Mouse (Mus musculus) thymus, postnatal 25 days (tissue): ENCODE results near the gene Pdpk1.
"Not testable (repeated sequence)": the region's sequence is repeated elsewhere in the genome, so short reads cannot be mapped to it uniquely, and the experiment has no call there.

Source experiments
- DNase-seq: peaks from one replicate; pipeline ENCODE4 v3.0.0; 2022

Gene Pdpk1

DNA sequence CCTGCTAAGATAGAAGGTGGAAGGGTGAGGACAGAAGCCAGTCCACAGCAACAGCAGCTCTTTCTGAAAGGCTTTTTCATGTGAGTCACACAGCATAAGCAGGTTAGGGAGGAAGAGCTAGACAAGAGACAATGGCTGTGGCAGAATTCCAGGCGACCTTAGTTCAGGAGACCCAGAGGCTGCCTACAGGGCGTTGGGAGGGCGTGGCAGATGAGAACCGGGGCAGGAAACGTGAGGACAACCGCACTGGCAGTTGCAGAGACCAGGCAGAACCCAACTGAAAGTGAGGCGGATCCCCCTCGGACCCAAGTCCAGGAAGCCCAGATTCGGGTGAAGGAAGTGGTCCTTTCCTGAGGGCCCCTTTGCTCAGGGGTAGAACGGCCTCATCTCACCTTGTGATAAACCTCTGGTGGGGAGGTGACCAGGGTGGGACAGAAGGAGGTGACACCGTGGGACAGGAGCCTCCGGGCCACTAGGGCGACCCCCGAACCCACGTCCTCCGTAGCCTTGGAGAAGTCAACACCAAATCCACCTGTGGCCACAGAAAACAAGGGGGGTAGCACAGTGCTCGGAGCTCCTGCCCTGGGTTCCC is 12.0 kb upstream of the Pdpk1 start:
- no peak for DNase-seq

DNA sequence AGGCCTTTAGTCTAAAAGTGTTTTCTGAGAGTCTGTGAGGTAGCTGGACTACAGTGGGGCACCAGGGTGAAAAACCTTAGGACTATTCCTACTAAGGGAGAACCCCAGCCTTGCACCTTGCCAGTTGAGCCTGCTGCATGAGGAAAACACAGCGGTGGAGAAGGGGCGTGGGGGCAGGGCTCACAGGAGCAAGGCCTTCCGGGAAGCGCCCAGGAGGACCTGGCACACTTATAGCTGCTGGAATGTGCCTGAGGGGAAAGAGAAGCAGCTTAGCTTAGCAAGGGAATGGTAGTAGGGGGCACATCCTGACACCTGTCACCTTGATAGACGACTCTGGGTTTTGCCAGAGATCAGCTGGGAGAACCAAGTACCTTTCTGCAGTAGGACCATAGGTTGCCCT is 10.7 kb upstream of the Pdpk1 start:
- no peak for DNase-seq

DNA sequence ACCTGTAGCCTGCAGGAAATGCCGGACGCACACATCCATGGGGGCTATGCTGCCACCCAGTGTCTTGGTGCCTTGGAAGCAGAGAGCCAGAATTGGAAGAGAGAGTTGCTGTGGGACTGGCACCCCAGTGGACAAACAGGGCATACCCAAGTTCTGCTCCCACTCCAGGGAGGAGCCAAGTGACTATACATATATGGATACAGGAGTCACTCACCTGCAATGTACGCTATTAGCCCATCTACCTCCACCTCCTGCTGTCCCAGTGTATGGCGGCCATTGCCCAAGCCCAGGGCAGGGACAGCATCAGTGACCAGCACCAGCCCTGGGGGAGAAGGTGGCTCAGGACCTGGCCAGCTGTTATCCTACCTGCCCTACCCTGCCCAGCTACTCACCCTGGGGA is 6.8 kb upstream of the Pdpk1 start:
- no peak for DNase-seq

DNA sequence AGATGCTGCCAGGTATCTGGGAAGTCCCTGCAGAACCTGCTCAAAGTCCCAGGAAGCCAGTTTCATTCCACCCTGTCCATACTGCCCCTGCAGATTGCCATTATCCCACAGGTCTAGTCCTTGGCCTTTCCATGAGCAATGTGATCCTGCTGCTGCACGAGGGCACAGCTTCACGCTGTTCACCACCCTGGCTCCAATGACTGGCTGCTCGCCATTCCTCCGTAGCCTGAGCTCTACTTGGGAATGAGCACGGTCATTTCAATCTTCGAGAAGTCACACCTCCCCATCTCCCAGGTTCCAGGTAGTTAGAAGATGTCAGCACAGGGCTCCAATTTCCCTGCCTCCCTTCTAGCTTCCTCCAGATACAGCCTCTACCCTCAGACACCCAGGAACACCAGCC is 6.4 kb upstream of the Pdpk1 start:
- DNase-seq: no peak

DNA sequence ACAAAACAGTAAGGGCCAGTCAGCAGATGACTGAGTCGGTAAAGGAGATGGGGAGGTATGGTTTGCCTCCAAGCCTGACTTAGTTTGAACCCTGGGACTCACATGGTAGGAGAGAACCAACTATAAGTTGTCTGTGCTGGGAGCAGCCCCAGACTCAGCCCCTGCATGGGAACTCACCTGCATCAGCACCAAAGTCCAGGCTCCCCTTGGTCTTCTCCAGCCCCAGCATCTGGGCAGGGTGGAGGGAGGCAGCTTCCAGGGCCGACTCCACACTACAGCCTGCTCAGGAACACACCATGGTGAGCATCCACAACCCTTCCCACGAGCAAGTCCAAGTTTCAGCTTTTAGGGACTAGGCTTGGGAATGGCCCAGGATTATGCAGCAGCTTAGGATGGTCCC is 5.7 kb upstream of the Pdpk1 start:
- DNase-seq: no peak

DNA sequence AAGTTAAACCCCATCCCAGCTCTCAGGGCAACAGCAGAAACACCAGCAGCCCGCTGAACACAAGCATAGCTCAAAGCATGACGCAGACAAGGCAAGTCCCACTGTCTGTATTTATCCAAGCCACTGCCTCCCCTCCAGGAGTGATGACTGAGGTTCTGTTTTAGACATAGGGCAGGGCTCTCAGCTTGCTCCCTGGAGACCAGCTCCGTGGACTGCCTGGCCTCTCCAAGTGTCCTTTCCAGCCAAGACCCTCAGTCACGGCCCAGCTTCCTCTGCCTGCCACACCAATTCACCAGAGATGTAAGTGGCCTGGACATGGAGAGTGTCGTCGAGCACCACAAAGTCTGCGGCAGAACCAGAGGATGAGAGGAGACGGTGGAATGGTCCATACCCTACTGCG is 5.0 kb upstream of the Pdpk1 start:
- no peak for DNase-seq

DNA sequence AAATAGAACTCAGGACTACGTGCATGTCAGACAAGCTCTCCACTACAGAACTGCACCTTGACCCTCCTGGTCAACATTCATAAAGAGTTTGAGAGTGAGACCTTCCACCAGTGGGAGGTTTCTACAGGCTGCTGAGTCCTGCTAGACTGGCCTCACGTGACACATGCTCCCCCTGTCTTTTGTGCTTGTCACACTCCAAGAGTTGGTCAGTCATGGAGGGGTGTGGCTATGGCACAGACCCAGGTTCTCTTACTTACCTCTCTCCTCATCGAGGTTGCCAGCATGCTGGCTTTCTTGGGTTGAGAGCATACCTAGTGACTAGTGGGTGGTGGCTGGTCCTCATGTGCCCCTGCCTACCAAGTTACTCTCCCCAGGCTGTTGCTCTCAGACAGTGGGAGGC is 3.7 kb upstream of the Pdpk1 start:
- no peak for DNase-seq

DNA sequence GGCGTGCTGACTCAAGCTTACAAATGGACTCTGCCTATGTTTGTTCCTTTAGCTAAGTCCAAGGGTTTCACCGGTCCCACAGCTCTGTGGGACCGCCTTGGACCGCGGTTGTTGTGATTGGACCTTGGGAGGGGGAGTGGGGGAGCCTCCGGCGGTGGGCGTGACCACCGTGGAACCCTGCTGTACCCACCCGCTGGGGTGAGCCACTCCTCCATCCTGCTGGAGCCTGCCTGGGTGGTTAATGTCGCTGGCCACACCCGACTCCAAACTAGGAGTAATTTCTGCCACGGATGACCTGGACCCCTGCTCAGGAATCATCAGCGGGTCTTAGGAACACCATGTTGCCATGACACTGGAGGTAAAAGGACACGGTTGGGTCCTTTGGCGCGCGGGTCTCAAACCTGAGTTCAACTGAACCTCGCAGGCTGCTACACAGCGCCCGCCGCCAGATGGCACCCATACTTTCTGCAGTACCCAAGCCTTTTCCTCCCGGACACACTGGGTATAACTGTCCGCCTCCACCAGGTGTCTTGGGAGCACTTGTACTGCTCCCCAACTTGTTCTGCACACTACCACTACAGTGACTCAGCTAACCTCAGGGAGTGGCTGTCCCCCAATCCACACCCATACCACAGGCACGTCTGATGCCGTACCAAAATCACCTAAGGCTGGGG is 1.3 kb upstream of the Pdpk1 start:
- peak; percentile 88 for DNase-seq

DNA sequence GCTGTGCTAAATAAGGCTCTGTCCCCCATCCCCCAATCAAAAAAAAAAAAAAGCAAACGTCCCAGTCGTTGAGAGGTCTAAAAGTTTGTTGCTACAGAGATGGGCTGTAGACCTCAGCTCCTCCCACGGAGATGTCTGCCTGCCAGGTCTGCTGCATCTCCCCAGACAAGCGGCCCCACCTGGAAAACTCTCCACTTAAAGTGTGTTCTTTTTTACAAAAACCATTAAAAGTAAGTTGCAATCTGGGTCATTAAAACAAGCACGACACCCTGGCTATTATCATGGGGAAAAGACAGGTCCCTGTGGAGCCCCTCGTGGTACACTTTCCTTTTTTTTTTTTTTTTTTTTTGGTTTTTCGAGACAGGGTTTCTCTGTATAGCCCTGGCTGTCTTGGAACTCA is 658 bp upstream of the Pdpk1 start:
- no peak for DNase-seq

DNA sequence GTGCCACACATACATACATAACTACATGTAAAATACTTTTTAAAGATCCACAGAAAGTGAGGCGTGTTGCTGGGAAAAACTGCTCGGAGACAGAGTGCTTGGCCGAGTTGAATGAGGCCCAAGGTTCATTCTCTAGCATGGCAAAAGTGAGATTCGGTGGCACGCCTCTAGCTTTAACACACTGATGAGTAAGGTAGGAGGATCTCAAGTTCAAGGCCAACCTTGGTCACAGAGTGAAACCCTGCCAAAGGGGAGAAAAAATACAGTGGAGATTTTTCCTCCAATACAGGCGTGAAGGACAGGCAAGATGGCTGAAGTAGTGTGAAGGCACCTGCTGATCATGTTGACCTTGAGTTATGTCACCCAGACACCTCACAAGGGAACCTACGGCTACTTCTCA is 1.3 kb downstream of the Pdpk1 start:
- no peak for DNase-seq

DNA sequence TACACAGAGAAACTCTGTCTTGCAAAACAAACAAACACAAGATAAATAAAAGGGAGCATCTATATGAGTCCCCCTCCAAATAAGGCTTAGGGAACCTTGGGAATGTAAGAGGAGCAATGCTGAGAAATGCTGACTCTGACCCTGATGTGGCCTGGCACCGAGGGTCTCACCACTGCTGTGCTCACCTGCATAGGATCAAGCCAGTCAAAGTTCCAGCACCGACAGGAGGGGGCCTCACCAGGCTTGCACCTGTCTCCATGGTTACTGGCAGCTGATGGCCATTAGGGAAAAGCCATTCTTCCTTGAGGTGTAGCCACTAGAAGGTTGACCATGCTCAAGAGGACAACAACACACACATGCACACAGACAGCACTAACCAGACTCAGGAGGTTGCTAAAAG is 7.8 kb downstream of the Pdpk1 start:
- no peak for DNase-seq

DNA sequence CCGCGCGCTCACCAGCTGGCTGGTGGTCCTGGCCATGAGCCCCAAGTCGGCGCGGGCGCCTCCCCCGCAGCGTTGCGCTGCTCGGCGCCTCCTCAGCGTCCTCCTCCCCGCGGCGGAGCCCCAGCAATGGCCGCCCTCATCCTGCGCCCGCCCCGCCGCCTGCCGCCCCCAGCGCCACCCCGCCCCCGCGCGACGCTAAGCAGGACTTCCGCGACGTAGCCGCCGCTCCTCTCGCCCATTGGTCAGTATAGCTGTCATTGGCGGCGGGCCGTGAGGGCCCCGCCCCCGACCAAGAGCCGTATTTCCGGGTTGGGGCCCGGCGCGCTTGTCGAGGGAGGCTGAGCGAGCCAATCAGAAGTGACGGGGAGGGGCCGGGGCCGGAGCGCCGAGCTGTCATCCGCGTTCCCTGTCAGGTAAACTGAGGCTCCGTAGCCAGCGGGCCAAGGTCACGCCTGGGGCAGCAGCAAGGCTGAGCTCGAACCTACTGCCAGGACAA is 9.3 kb downstream of the Pdpk1 start:
- DNase-seq: peak; percentile 97

DNA sequence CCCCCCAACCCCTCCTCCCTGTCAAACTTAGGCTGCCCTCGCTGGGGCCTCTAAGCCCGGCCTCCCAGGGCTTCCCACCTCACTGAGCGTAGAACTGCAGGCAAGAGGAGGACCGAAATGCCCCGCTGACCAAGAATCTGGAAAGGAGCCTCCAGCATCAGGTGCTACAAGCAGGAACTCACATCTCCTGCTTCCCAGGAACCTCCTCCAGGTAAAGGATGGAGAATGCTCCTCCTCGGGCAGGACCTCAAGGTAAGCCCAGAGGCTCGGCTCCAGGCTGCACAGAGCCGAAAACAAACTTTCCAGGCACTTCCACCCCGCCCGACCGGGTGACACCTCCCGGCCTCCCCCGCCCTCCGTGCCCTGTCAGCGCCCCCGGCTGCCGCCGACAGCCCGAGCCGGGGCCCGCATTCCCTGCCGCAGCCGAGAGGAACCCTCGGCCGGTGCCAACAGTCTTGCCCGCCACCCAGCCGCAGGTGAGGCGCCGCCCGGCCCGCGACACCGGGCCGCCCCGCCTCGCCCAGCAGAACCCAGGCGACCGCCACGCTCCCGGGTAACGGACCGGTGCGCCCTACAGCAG is 9.8 kb downstream of the Pdpk1 start:
- DNase-seq: peak; percentile 62

DNA sequence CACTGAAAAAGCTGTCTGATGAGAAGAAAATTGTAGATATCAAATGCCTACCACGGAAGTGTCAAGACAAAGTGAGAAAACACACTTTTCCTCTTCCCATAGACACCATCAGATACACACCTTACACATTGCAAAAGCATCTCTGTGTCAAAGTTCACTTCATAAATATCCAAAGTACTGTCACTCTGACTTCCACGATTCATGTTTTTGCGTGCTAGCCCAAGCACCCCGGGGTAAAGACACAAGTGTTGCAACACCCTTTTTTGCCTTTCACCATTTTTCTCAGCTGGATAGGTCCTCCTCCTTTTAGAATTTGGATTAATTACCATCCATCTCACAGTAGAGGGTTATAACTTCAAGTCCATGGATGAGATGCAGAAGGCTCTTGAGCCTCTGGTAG is 10.8 kb downstream of the Pdpk1 start:
- DNase-seq: no peak

DNA sequence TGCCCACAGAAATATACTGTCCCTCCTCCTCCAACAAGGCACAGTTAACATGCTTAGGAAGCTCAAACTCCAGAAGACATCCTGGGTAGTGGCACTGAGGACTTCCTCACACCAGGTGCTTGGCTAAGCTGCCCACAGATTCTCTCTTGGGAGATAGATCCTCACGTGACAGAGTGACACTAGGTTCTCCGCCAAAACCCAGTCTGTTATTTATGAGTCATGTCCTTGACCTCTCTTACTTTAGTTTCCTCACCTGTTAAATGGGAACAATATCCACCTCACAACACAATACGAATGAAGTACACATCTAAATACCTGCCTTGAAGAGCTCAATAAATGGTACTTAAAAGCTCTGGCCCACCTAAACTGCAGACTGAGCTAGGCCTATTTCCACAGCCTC is 11.5 kb downstream of the Pdpk1 start:
- DNase-seq: no peak

DNA sequence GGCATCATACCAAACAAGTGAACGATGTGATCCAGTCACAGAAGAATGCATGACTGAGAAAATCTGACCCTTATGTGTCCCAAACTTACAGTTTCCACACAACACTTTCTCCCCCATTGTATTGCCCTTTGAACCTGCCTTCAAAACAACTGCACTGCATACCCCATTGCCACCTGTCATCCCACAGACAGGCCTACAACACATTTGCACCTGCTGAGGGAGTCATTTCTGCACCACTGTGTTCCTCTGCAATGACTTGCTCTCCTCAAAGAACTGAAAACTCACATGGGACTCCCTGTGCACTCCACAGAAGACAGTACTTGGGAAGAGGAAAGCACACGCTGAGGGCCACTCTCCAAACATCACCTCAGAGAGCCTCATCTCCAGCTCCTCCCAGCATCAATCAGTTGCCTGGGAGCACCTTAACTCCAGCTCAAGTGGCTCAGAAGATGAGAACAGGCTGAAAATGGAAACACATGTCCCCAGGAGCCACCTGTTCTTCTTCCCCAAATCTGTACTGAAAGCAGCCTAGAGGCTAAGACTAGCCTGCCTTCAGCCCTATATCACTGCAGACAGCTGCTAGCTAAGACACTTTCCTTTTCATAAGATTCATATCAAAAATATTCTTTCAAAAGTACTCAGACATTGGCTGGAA is 13.4 kb downstream of the Pdpk1 start:
- DNase-seq: peak; percentile 61

DNA sequence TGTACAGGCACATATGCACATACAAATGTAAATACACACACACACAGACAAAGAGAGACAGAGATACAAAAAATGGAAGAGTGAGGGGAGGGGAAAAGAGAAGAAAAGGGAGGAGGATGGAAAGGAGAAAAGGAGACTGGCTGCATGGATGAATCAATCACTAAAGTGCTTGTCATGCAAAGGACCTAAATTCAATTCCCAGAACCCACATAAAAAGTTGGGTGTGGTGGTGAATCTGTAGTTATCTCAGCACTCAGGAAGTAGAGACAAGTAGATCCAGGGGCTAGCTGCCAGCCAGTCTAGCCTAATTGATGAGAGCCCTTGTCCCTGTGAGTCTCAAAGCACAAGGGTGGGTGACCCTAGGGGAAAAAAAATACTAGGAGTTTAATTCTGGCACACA is 16.7 kb downstream of the Pdpk1 start:
- no peak for DNase-seq

DNA sequence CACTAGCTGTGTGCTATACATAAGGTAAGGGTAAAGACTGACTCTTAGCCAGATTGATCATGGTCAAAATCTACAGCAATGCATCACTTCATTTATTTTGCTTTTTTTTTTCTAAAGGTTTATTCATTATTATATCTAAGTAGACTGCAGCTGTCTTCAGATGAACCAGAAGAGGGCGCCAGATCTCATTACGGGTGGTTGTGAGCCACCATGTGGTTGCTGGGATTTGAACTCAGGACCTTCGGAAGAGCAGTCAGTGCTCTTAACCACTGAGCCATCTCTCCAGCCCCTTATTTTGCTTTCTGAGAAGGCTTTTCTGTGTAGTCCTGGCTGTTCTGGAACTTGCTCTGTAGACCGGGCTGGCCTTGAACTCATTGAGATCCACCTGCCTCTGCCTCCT is 17.8 kb downstream of the Pdpk1 start:
- DNase-seq: peak; percentile 15

DNA sequence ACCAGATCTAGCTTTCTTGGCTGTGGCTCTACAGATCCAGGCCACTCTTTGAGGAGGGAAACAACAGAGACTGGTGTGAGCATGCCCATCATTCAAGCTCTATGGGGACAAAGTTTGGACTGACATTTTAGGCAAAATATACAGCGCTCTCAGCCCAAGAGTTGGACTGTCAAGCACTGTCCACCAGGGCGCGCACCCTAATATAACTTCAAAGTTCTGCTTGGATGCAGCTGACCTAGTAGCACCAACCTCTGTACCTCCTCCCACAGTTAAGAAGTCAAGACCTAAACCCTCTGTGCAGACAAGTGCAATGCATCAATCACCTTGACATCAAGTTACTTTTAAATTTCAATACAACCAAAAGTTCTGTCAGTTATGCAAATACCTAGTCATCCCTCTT is 19.2 kb downstream of the Pdpk1 start:
- DNase-seq: no peak

DNA sequence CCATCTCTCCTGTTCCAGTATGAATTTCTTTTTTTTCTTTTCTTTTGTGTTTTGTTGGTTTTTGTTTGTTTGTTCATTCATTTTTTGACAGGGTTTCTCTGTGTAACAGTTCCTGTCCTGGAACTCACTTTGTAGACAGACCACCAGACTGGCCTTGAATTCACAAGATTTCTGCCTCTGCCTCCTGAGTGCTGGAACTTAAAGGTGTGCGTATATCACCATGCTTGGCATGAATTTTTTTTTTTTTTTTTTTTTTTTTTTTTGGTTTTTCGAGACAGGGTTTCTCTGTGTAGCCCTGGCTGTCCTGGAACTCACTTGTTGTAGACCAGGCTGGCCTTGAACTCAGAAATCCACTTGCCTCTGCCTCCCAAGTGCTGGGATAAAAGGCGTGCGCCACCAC is 21.5 kb downstream of the Pdpk1 start:
- not testable (repeated sequence) for DNase-seq

DNA sequence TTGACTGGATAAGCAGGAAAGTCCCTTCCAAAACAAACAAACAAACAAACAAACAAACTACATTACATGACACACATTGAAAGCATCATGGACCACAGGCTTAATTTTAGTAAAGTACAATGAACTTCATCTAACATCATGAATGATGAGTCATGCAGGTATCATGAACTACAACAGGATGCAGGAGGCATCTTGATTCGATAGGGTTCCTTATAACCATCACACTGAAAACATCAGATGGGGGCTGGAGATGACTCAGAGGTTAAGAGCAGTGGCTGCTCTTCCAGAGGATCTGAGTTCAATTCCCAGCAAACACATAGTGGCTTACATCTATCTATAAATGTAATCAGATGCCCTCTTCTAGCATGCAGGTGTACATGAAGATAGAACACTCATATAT is 23.1 kb downstream of the Pdpk1 start:
- DNase-seq: no peak

DNA sequence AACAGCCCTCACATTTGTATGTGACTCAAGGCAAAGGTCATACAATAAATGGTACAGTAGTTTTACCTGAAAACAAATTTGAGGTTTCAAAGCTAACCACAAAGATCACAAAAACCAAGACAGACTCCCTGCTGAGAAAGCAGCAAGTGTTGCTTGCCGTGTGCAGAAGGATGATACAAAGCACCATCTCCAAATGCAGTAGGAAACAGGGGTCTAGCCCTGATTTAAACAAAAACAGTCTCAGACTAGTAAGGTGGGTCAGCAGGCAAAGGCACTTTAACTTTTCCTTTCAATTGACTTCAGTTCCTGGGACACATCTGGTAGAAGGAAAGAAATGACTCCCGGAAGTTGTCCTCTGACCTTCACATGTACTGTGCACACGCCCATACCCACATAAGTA is 23.9 kb downstream of the Pdpk1 start:
- peak; percentile 13 for DNase-seq

DNA sequence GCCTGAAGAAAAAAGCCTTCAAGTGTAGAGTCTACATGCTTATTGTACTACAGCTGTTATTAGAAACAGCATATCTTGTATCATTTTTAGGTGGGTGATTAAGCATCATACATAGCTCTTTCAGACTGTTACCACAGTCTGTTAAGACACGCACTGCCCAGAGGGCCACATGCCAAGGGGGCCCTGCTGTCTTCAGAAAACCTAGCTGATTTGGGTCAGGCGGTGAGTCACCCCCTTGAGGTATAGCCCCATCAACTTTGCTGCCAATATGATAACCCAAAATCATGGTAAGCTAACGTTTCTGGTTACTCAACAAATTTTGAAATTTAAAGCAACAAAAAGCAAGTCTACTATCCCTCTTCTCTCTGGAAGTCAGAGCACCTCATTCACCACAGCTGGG is 31.3 kb downstream of the Pdpk1 start:
- DNase-seq: no peak

DNA sequence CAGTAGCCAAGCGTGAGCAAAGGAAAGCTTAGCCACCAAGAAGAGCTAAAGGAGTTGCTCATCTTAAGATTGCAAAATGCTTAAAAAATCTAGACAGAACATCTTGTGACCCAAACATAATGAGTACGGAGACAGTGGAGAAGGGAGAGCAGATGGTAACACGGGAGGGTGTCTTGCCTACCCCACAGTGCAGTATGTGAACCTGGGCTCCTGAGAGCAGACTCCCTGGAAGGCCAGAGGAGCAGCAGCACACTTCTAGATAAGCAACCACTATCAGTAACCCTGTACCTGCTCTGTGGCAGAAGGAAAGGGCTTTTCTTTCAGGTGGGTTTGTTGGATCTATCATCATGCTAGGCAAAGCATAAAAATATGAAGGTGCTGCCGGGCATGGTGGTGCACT is 37.7 kb downstream of the Pdpk1 start:
- no peak for DNase-seq
